Mouse (Mus musculus): Measurements from ENCODE around the gene Zfp408.
"Not testable (repeated sequence)": the region's sequence is repeated elsewhere in the genome, so short reads cannot be mapped to it uniquely, and the experiment has no call there.

The Zfp408 gene

DNA sequence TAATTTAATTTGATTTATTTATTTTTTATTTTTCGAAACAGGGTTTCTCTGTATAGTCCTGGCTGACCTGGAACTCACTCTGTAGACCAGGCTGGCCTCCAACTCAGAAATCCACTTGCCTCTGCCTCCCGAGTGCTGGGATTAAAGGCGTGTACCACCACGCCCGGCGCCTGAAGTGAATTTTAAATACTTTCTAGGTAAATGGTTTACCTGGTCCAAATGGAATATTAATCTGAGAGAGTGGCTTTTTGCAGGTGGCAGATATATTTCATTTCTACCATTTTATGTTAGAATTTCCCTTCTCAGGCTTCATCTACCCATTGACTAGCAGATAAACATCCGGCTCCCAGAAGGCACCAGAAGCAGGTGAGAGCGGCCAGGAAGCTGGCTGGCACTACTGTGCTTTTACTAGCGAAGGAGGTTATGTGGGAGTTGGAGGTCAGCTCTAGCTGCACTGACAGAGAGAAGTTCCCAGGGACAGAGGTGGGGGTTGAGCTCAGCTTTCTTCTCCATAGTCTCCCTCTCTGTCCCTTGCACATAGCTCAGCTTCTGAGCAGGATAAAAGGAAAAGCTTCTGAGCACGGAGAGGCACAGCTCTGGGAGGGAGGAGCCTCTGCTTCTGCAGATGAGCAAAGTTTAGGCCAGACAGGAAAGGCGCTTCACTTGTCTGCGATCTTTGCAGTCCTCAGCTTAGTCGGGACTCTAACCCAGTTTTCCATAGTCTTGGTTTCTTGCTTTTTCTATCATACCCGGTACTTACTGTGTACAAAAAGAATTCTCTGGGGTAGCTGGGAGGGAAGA, 2.1 kb upstream of the Zfp408 start:
- no peak for DNase-seq (ENCODE audit: low read depth, low spot score)

DNA sequence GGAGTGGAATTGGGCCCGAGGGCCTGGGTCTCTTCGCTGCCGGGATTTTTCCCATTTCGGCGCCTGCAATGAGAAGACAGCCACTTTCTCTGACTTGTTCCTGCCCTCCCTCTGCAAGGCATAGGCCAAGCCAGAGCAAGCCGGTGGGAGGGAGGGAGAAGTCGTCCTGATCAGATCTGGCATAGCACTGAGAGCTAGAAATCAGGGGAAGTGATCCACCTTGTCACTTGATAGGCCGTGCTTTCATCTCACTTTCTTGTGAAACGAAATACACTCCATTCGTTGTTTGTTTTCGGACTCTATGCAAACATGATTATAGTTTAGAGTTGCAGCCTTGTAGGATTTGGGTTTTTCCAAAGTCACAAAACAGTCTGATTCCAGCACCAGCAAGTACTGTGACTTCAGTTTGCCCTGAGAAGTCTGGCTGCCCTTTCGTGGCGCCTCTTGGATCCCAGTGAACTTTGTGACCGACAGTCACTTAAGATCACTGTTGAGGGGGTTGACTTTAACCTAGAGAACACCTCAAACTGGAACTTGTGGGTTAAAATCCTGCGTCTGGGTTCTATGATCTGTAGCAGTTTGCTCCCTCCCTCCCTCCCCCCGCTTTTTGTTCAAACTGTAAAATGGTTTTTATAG, 887 bp upstream of the Zfp408 start:
- DNase-seq (ENCODE audit: low read depth, low spot score) = no peak

- DNase-seq (ENCODE audit: low read depth, low spot score) = no peak
Measured at GRCm38 (mm10) chr2:91649152-91649551, 439 bp downstream of the Zfp408 start.

- peak; percentile 65 for DNase-seq (ENCODE audit: low read depth, low spot score)
Measured at GRCm38 (mm10) chr2:91646733-91647132, 2.9 kb downstream of the Zfp408 start.

- no peak for DNase-seq (ENCODE audit: low read depth, low spot score)
Measured at GRCm38 (mm10) chr2:91645811-91646210, 3.8 kb downstream of the Zfp408 start.

- DNase-seq (ENCODE audit: low read depth, low spot score) = no peak
Measured at GRCm38 (mm10) chr2:91645354-91645753, 4.2 kb downstream of the Zfp408 start.

GRCm38 (mm10) chr2:91644021-91644420, 5.6 kb downstream of the Zfp408 start:
- no peak for DNase-seq (ENCODE audit: low read depth, low spot score)

GRCm38 (mm10) chr2:91642825-91643415, 6.7 kb downstream of the Zfp408 start:
- DNase-seq (ENCODE audit: low read depth, low spot score) = no peak

DNA sequence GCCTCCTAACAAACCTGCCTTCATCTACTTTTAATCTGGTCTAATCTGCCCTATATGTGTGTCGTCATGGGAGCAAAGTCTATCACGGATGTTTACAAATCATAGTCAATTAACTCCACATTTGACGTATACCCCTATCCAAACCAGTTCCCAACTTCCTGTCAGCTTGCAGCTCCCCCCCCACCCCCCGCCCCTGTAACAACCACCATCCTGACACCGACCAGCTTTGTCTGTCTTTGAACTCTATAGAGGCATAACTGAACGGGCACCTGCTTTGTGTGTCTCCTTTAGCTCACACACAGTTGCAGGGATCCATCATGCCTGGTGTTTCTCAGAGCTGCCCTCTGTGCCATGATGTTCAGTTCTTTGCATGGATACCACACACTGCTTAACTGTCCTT, 10.7 kb downstream of the Zfp408 start:
- DNase-seq (ENCODE audit: low read depth, low spot score) = no peak

DNA sequence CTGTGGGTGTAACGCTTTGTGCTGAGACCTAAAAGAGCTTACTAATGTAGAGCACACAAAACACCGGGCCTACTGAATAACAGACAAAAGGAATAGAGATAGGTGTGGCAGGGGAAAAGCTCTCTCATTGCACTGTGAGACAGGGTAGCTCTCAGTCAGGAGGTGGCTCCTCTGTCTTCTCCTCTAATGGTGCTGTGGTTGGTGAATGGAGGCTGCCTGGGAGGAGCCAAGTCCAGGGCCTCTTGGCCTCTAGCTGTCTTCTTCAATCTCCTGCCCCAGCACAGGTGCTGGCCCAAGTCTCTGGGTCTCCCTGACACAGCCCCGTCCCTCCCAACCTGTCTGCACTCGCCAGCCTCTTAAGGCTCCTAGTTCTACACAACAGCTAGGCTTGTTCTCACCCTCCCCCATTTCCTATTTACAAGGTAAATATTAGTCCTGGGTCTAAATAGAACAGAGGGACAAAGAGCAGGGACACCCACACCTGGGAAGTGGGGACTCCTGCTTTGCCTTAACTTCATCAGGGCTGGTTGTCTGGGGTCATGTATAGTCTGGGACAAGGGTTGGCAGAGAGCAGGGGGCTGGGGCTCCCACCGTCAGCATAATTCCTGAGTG, 12.8 kb downstream of the Zfp408 start:
- DNase-seq (ENCODE audit: low read depth, low spot score) = no peak

- no peak for DNase-seq (ENCODE audit: low read depth, low spot score)
Measured at GRCm38 (mm10) chr2:91636229-91636628, 13.4 kb downstream of the Zfp408 start, which contains the start of gene F2. TSS of gene F2 (minus strand) at chr2:91636414.

DNA sequence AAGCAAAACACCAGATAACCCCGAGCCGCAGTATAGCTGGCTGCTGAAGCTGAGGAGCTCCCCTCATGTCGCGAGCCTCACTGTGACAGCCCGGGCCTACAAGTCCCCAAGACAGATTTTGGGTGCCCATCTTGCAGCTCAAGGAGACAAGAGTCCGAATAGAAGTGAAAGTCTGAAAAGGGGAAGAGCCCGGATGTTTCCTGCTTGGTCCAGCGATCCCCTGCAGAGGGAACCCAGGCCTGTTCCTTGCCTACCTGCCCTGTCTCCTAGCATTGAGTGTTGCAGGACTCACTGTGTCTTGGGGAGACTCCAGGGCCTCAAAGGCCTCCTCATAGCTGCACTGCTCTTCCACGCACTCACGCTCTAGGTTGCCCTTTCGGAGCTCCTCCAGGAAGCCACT, 14.1 kb downstream of the Zfp408 start:
- no peak for DNase-seq (ENCODE audit: low read depth, low spot score)

- no peak for DNase-seq (ENCODE audit: low read depth, low spot score)
Measured at GRCm38 (mm10) chr2:91634841-91635240, 14.8 kb downstream of the Zfp408 start.

DNA sequence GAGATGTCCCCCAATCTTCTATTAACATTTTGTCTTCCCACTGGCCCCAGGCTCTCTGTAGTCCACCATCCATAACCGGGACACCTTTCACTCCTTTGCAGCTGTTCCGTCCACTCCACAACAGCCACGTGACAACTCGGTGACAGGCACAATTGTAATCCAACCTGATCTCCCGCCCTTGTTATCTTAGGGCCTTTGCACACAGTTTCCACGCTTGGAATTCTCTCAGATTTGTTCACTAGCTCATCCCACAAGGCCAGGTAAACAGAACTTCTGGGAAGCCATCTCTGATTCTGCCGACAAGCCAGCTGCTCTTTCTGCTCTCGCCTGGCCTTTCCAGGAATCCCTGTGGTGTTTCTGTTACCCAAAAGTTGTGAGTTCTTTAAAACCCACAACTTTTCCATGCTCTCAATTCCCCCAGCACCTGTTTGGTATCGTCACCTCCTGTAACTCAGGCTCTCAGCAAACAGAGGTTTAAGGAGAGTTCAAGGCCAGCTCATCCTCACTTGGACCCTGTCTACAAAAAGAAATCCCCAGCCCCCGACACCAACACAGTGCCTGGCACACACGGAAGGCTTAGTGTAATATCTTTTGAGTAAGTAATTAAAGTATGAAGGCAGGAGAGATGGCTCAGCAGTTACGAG, 16.1 kb downstream of the Zfp408 start:
- no peak for DNase-seq (ENCODE audit: low read depth, low spot score)

DNA sequence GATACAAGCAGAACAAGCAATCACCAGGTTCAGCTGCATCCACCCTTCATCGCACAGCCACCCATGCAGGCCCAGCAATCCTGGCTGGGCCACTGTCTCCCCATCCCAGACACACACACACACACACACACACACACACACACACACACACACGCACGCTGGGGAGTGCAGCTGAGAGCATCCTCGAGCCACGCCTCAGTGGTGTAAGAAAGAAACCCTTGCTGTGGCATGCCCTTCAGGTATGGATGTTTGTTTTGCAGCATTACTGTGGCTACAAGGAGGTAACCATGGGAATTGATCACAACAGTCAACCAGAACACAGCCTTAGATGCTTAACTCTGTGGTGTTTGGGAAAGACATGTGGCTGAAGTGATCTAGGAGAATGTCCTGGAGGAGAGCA, 17.3 kb downstream of the Zfp408 start:
- DNase-seq (ENCODE audit: low read depth, low spot score) = no peak

GRCm38 (mm10) chr2:91631826-91632225, 17.8 kb downstream of the Zfp408 start:
- no peak for DNase-seq (ENCODE audit: low read depth, low spot score)

GRCm38 (mm10) chr2:91630384-91630783, 19.2 kb downstream of the Zfp408 start:
- DNase-seq (ENCODE audit: low read depth, low spot score) = no peak

- DNase-seq (ENCODE audit: low read depth, low spot score) = no peak
Measured at GRCm38 (mm10) chr2:91629682-91630081, 19.9 kb downstream of the Zfp408 start.

DNA sequence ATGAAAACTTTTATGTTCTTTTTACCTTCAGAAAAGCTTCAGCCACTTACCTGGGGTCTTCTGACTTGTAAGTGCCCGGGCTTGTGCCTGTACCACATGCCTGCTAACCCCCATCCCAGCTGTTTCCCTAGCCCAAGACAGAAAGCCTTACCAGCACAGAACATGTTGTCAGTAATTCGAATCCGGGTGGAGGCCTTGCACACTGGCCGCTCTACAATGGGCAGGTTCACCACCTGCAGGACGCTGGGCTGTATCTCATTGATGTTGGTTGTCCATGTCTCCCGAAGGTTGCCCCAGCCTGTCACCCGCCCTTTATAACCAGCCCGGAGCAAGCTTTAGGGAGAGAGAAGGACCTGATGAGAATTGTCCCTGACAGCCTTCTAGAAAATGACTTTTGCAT, 21.4 kb downstream of the Zfp408 start:
- no peak for DNase-seq (ENCODE audit: low read depth, low spot score)

DNA sequence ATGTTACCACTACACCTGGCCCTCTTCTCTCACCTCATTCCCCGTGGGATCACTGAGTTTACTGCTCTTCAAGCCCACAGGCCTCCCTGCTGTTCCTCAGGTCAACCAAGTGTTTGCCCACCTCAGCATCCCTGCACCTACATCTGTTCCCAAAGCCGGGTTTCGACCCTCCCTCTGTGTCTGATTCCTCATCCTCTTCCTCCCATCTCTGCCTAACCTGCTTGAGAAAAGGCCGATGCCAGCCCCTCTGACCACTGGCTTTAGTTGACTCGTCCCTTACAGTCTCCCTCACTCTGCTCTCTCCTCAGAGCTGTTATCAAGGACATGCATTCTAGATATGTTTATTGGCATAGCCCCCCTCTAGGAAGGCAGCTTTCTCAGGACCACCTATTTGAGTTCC, 22.1 kb downstream of the Zfp408 start:
- no peak for DNase-seq (ENCODE audit: low read depth, low spot score)

- not testable (repeated sequence) for DNase-seq (ENCODE audit: low read depth, low spot score)
Measured at GRCm38 (mm10) chr2:91623366-91623765, 26.2 kb downstream of the Zfp408 start.

DNA sequence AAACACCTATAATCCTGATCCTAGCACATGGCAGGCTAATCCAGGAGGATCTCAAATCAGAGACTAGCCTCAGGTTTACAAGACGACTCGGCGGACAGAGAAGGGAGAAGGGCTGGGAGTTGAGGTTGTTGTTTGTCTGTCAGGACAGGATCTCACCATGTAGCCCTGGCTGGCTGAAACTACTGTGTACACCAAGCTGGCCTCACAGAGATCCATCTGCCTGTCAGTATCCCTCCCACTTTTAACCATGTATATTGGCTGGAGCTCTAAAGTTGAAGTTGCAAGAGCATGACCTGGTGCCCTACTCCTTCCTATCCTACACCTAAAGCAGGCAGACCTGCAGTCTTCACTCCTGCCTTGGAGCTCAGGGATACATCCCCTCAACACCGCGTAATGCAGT, 27.2 kb downstream of the Zfp408 start:
- no peak for DNase-seq (ENCODE audit: low read depth, low spot score)
